Mouse (Mus musculus): ENCODE measurements around the gene Rab7b.

DNA sequence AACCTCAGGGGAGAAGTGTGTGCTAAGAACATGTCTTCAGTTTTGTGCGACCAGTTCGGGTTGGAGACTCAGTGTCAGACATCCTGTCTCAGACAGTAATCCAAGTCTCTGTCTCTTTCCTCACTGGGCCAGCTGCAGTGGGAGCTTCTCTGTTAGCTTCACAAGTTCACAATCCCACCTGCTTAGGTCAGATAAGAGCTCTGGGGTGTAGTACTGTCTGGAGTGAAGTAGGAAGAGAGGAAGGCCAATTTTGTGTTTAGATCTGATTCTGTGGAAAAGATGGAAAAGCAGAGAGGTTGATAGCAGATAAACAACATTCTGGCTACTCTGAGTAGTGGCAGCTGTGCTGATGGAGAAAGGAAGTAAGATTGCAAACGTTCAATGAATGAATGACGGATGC lies 11.1 kb downstream of the Rab7b start:
- TF ChIP-seq CTCF (IDR thresholded peaks at IDR 0.05; ENCODE audit: extremely low read depth, insufficient read length, insufficient replicate concordance, low read depth, low read length) (no peak), POLR2A (IDR thresholded peaks at IDR 0.05; ENCODE audit: low read depth, low read length) (no peak)
